Mouse (Mus musculus): ENCODE data around the gene Riox2. TPM values are rescaled to one million over a fixed set of nuclear protein-coding genes. Genes with fewer than 3 reads are reported as not detected.

Riox2 gene
- polyA plus RNA-seq, 1 experiment from 2014 or later: 24.2 TPM

GRCm38 (mm10) chr16:59535673-59536072 lies 64.1 kb downstream of the Riox2 start:
- Histone ChIP-seq H3K4me1 (ENCODE audit: control insufficient read depth in 2 of 2, insufficient read depth in 2 of 2, low read length in 2 of 2) (no peaks in the 10 kb centered on the region), H3K9ac (ENCODE audit: low read length) (no peak overlapping the region), H3K4me3 (ENCODE audit: control insufficient read depth in 1 of 2, insufficient read depth in 1 of 2, low read depth in 1 of 2, low read length in 2 of 2) (no peak overlapping the region), H3K27me3 (ENCODE audit: control insufficient read depth, insufficient read depth, low read length) (no peaks in the 10 kb centered on the region), H3K27ac (replicated peaks in 1 of 2; ENCODE audit: control insufficient read depth in 1 of 2, insufficient read depth in 1 of 2, low read depth in 2 of 2, low read length in 2 of 2) (no peak overlapping the region), H3K9me3 (ENCODE audit: control insufficient read depth, low read length) (no peaks in the 10 kb centered on the region), H3K36me3 (ENCODE audit: control insufficient read depth, insufficient read depth, low read length) (peaks cover 83% of the 10 kb centered on the region), H3K4me2 (ENCODE audit: low read length) (no peak overlapping the region)
- 67% methylated on average over 5 of the region's 5 CpGs for WGBS
- no peak for ATAC-seq (ENCODE audit: insufficient number of reproducible peaks, insufficient read depth, low FRiP score, low read depth)

GRCm38 (mm10) chr16:59540944-59541343 lies 69.4 kb downstream of the Riox2 start:
- H3K4me3 ChIP-seq (ENCODE audit: control insufficient read depth in 1 of 2, insufficient read depth in 1 of 2, low read depth in 1 of 2, low read length in 2 of 2): no peak overlapping the region
- no peak for ATAC-seq (ENCODE audit: insufficient number of reproducible peaks, insufficient read depth, low FRiP score, low read depth)
- peaks cover 76% of the 10 kb centered on the region for H3K36me3 ChIP-seq (ENCODE audit: control insufficient read depth, insufficient read depth, low read length)
- no peaks in the 10 kb centered on the region for H3K4me1 ChIP-seq (ENCODE audit: control insufficient read depth in 2 of 2, insufficient read depth in 2 of 2, low read length in 2 of 2)
- no peak overlapping the region for H3K27ac ChIP-seq (replicated peaks in 1 of 2; ENCODE audit: control insufficient read depth in 1 of 2, insufficient read depth in 1 of 2, low read depth in 2 of 2, low read length in 2 of 2)
- H3K27me3 ChIP-seq (ENCODE audit: control insufficient read depth, insufficient read depth, low read length): no peaks in the 10 kb centered on the region
- H3K9ac ChIP-seq (ENCODE audit: low read length): no peak overlapping the region
- no peaks in the 10 kb centered on the region for H3K9me3 ChIP-seq (ENCODE audit: control insufficient read depth, low read length)
- no peak overlapping the region for H3K4me2 ChIP-seq (ENCODE audit: low read length)
- WGBS: 89% methylated on average over 3 of the region's 3 CpGs

- no peaks in the 10 kb centered on the region for H3K4me1 ChIP-seq (ENCODE audit: control insufficient read depth in 2 of 2, insufficient read depth in 2 of 2, low read length in 2 of 2)
- no peak overlapping the region for H3K27ac ChIP-seq (replicated peaks in 1 of 2; ENCODE audit: control insufficient read depth in 1 of 2, insufficient read depth in 1 of 2, low read depth in 2 of 2, low read length in 2 of 2)
- peaks cover 71% of the 10 kb centered on the region for H3K36me3 ChIP-seq (ENCODE audit: control insufficient read depth, insufficient read depth, low read length)
- WGBS: 78% methylated on average over 4 of the region's 4 CpGs
- no peak for ATAC-seq (ENCODE audit: insufficient number of reproducible peaks, insufficient read depth, low FRiP score, low read depth)
- no peak overlapping the region for H3K9ac ChIP-seq (ENCODE audit: low read length)
- no peak overlapping the region for H3K4me2 ChIP-seq (ENCODE audit: low read length)
- H3K9me3 ChIP-seq (ENCODE audit: control insufficient read depth, low read length): no peaks in the 10 kb centered on the region
- H3K4me3 ChIP-seq (ENCODE audit: control insufficient read depth in 1 of 2, insufficient read depth in 1 of 2, low read depth in 1 of 2, low read length in 2 of 2): no peak overlapping the region
- no peaks in the 10 kb centered on the region for H3K27me3 ChIP-seq (ENCODE audit: control insufficient read depth, insufficient read depth, low read length)
Measured at GRCm38 (mm10) chr16:59541382-59541781, 69.8 kb downstream of the Riox2 start.

Other genes with a start within 250 kb of the Riox2 start
- gene Olfr201, start 199.1 kb upstream of the Riox2 start, polyA plus RNA-seq (2014; fragmentation: Nextera tagmentation; extraction: Ambion mirVana): not detected in 2 replicates
- not detected in 2 replicates for gene Olfr202, start 185.0 kb upstream of the Riox2 start, polyA plus RNA-seq (2014; fragmentation: Nextera tagmentation; extraction: Ambion mirVana)
- not detected in 2 replicates for gene Olfr203, start 172.9 kb upstream of the Riox2 start, polyA plus RNA-seq (2014; fragmentation: Nextera tagmentation; extraction: Ambion mirVana)
- not detected in 2 replicates for gene Olfr204, start 153.5 kb upstream of the Riox2 start, polyA plus RNA-seq (2014; fragmentation: Nextera tagmentation; extraction: Ambion mirVana)
- gene Olfr205, start 140.6 kb upstream of the Riox2 start, polyA plus RNA-seq (2014; fragmentation: Nextera tagmentation; extraction: Ambion mirVana): not detected in 2 replicates
- gene Olfr206, start 122.5 kb upstream of the Riox2 start, polyA plus RNA-seq (2014; fragmentation: Nextera tagmentation; extraction: Ambion mirVana): not detected in 2 replicates
- not detected in 2 replicates for gene Olfr209, start 107.8 kb upstream of the Riox2 start, polyA plus RNA-seq (2014; fragmentation: Nextera tagmentation; extraction: Ambion mirVana)
- gene Gabrr3, start 64.4 kb upstream of the Riox2 start, polyA plus RNA-seq (2014; fragmentation: Nextera tagmentation; extraction: Ambion mirVana): not detected in 2 replicates
- 20.5 and 20.9 TPM in 2 replicates for gene Crybg3, start 129.2 kb downstream of the Riox2 start, polyA plus RNA-seq (2014; fragmentation: Nextera tagmentation; extraction: Ambion mirVana)
- 22.6 and 23.7 TPM in 2 replicates for gene Arl6, start 167.6 kb downstream of the Riox2 start, polyA plus RNA-seq (2014; fragmentation: Nextera tagmentation; extraction: Ambion mirVana)

All from heart, embryonic 14.5 days (tissue).